Mouse (Mus musculus) olfactory bulb, adult 2 months (tissue): ENCODE results near the gene Khk. TPM values are rescaled to one million over a fixed set of nuclear protein-coding genes. Genes with fewer than 3 reads are reported as not detected.

Source experiments
- H3K27ac ChIP-seq: fragments of 200-500 bp; 2 replicates; pipeline ENCODE4 v1.5.1; 2012; ENCODE audit warnings: low read depth, low read length; ENCODE audit not compliant: insufficient read depth
- H3K4me1 ChIP-seq: fragments of 200-500 bp; 2 replicates; pipeline ENCODE4 v1.6.1; 2012; ENCODE audit warnings: low read length; ENCODE audit not compliant: control insufficient read depth, insufficient read depth
- H3K4me3 ChIP-seq: fragments of 200-500 bp; 2 replicates; pipeline ENCODE4 v1.5.1; 2012; ENCODE audit warnings: mild to moderate bottlenecking, low read depth, low read length, moderate library complexity; ENCODE audit not compliant: insufficient read depth
- CTCF ChIP-seq: fragments of 200-500 bp; IDR thresholded peaks from 2 replicates; pipeline ENCODE4 v1.5.1; 2012; ENCODE audit warnings: low read depth, mild to moderate bottlenecking, low read length, moderate library complexity; ENCODE audit not compliant: insufficient read depth
- POLR2A ChIP-seq: fragments of 200-500 bp; IDR thresholded peaks from 2 replicates; pipeline ENCODE4 v1.6.1; 2012; ENCODE audit warnings: mild to moderate bottlenecking, low read depth, low read length, moderate library complexity; ENCODE audit not compliant: insufficient read depth
- WGBS: fragments of 180-500 bp; shearing (Covaris S2); methylation state at CpG from one replicate; pipeline ENCODE4 v1.1.7; 2018; 5-methylcytosine and 5-hydroxymethylcytosine counted together
- polyA plus RNA-seq: library from polyadenylated mRNA; stranded (reverse); fragments of >200 nt; gene quantifications from 2 replicates; pipeline ENCODE4 v1.2.4, GENCODE M21; 2012; ENCODE audit warnings: low replicate concordance; ENCODE audit not compliant: missing spikeins, insufficient read depth, insufficient read length

Khk gene
- polyA plus RNA-seq, 1 experiment = not detected

DNA sequence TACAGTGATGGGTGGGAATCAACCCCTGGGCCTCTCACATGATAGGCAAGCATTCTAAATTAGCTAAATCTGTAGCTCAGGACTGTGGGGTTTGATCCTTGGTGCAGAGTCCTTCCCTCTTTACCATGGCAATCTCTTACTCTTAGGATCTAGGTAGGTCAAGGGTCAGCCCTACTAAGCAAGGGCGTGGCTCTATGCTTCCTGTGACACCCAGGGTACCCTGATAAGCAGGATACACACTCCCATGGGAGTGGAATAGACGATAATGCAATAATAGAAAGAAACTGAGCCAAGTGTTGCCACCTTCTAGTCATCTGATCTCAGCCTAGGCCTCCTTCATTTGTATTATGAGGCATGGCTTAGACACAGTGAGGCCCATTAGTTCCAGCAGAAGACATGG lies 48.2 kb downstream of the Khk start:
- WGBS = 70% methylated on average over 2 of the region's 2 CpGs
- Histone ChIP-seq H3K4me1 (no peaks in the 10 kb centered on the region), H3K4me3 (no peak overlapping the region), H3K27ac (no peak overlapping the region)
- no peak for TF ChIP-seq CTCF
- TF ChIP-seq POLR2A = no peak

- WGBS = 48% methylated on average over 9 of the region's 9 CpGs
- Histone ChIP-seq H3K4me3 (no peak overlapping the region), H3K27ac (no peak overlapping the region), H3K4me1 (peaks cover 5% of the 10 kb centered on the region; the same call in 1 of the 2 replicates)
- TF ChIP-seq POLR2A = no peak
- no peak for TF ChIP-seq CTCF
Measured at GRCm38 (mm10) chr5:30974870-30975656, 53.8 kb downstream of the Khk start.

Other genes starting within 250 kb of the Khk start
- gene Dpysl5, start 209.9 kb upstream of the Khk start, polyA plus RNA-seq = not detected in 2 replicates
- gene Mapre3, start 106.8 kb upstream of the Khk start, polyA plus RNA-seq = not detected in 2 replicates
- gene Tmem214, start 53.4 kb upstream of the Khk start, polyA plus RNA-seq = not detected in 2 replicates
- gene Agbl5, start 32.7 kb upstream of the Khk start, polyA plus RNA-seq = not detected in 2 replicates
- not detected in 2 replicates for gene Ost4, start 13.6 kb upstream of the Khk start, polyA plus RNA-seq
- gene Emilin1, start 8.0 kb upstream of the Khk start, polyA plus RNA-seq = not detected in 2 replicates
- gene Cgref1, start 24.2 kb downstream of the Khk start, polyA plus RNA-seq = not detected in 2 replicates
- gene Preb, start 38.9 kb downstream of the Khk start, polyA plus RNA-seq = not detected in 2 replicates
- not detected in 2 replicates for gene Tcf23, start 47.2 kb downstream of the Khk start, polyA plus RNA-seq
- gene Atraid, start 126.9 kb downstream of the Khk start, polyA plus RNA-seq = not detected in 2 replicates
- gene Slc5a6, start 127.5 kb downstream of the Khk start, polyA plus RNA-seq = not detected in 2 replicates
- not detected in 2 replicates for gene Cad, start 133.3 kb downstream of the Khk start, polyA plus RNA-seq
- gene Dnajc5g, start 184.9 kb downstream of the Khk start, polyA plus RNA-seq = not detected in 2 replicates
- not detected in 2 replicates for gene Slc30a3, start 186.8 kb downstream of the Khk start, polyA plus RNA-seq
- gene Trim54, start 195.3 kb downstream of the Khk start, polyA plus RNA-seq = not detected in 2 replicates
- not detected in 2 replicates for gene Ucn, start 217.4 kb downstream of the Khk start, polyA plus RNA-seq
- not detected in 2 replicates for gene Mpv17, start 232.8 kb downstream of the Khk start, polyA plus RNA-seq